Mouse (Mus musculus) embryonic fibroblast, embryonic 13.5 days (primary cell): Measurements from ENCODE around the gene Rgs6. TPM values are rescaled to one million over a fixed set of nuclear protein-coding genes. Genes with fewer than 3 reads are reported as not detected.

Experiments used
- H3K27ac ChIP-seq: 2 replicates; pipeline ENCODE4 v1.5.1; 2012; ENCODE audit warnings: low read length, control low read depth, inconsistent platforms; ENCODE audit not compliant: insufficient read depth
- H3K4me1 ChIP-seq: 2 replicates; pipeline ENCODE4 v1.6.1; 2011; ENCODE audit warnings: low read length; ENCODE audit not compliant: control insufficient read depth, insufficient read depth
- H3K4me3 ChIP-seq: 2 replicates; pipeline ENCODE4 v1.5.1; 2011; ENCODE audit warnings: mild to moderate bottlenecking, control low read depth, low read length; ENCODE audit not compliant: insufficient read depth
- CTCF ChIP-seq: IDR thresholded peaks from 2 replicates; pipeline ENCODE4 v1.5.1; 2011; ENCODE audit warnings: mild to moderate bottlenecking, control low read depth, low read length, moderate library complexity, borderline replicate concordance; ENCODE audit not compliant: insufficient read depth
- POLR2A ChIP-seq: IDR thresholded peaks from 2 replicates; pipeline ENCODE4 v1.6.1; 2011; ENCODE audit warnings: low read depth, mild to moderate bottlenecking, control low read depth, low read length, moderate library complexity
- polyA plus RNA-seq: library from polyadenylated mRNA; stranded (reverse); fragments of >200 nt; gene quantifications from 2 replicates; pipeline ENCODE4 v1.2.4, GENCODE M21; 2011; ENCODE audit warnings: low read depth; ENCODE audit not compliant: missing spikeins, insufficient read length

Gene Rgs6
- polyA plus RNA-seq, 1 experiment, result 3.0 TPM

- Histone ChIP-seq H3K4me3 (no peak overlapping the region), H3K27ac (no peak overlapping the region), H3K4me1 (peaks cover 4% of the 10 kb centered on the region; the same call in 1 of the 2 replicates)
- TF ChIP-seq POLR2A (no peak), CTCF (no peak)
Observed at GRCm38 (mm10) chr12:83034859-83035569, 446.9 kb downstream of the Rgs6 start.

- Histone ChIP-seq H3K4me3 (no peak overlapping the region), H3K4me1 (0 out of 2 replicates have a peak, but pooled peaks cover 4% of the 10 kb centered on the region), H3K27ac (no peak overlapping the region)
- TF ChIP-seq CTCF, result no peak
- no peak for TF ChIP-seq POLR2A
Observed at GRCm38 (mm10) chr12:83037798-83038560, 449.9 kb downstream of the Rgs6 start.

GRCm38 (mm10) chr12:83038779-83039178, 450.7 kb downstream of the Rgs6 start:
- no peak for TF ChIP-seq CTCF
- Histone ChIP-seq H3K4me1 (no peaks in the 10 kb centered on the region), H3K27ac (no peak overlapping the region), H3K4me3 (no peak overlapping the region)

GRCm38 (mm10) chr12:83039859-83040258, 451.8 kb downstream of the Rgs6 start:
- TF ChIP-seq CTCF, result no peak
- no peak for TF ChIP-seq POLR2A
- Histone ChIP-seq H3K4me1 (no peaks in the 10 kb centered on the region), H3K27ac (no peak overlapping the region), H3K4me3 (no peak overlapping the region)

DNA sequence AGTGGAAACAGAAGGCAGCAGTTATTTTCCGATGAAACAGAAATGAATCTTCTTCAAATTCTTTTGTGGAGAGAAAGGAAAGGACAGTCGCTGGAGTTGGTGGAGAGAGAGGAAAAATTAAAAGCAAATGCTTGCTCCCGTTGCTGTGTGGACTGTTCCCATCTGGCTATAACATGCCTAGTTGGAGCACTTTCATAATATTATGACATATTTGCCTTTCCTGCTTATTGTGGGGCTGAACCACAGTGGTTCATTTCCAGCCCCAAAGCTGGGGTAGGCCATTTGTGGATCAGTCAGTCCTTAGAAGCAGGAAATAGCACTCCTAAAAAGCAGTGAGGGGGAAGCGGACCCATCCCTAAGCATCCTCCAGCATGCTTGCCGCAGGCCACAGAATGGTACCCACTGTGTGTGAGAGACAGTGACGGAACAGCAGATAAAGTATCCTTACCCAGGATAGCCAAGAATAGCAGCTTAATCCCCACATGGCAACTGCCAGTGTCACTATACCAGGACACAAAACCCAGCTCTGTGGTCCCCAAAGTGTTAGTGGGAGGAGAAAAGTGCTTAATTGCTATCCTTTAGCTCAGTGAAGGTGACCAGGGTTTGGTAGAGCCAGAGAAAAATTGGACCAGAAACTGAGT, 456.0 kb downstream of the Rgs6 start:
- Histone ChIP-seq H3K4me1 (no peaks in the 10 kb centered on the region), H3K4me3 (no peak overlapping the region), H3K27ac (no peak overlapping the region)
- no peak for TF ChIP-seq POLR2A
- TF ChIP-seq CTCF, result no peak

- TF ChIP-seq POLR2A (no peak), CTCF (no peak)
- Histone ChIP-seq H3K4me3 (no peak overlapping the region), H3K4me1 (no peaks in the 10 kb centered on the region), H3K27ac (no peak overlapping the region)
Observed at GRCm38 (mm10) chr12:83044621-83044990, 456.5 kb downstream of the Rgs6 start.

GRCm38 (mm10) chr12:83045001-83045531, 457.0 kb downstream of the Rgs6 start:
- TF ChIP-seq POLR2A, result no peak
- TF ChIP-seq CTCF, result no peak
- Histone ChIP-seq H3K4me3 (no peak overlapping the region), H3K4me1 (no peaks in the 10 kb centered on the region), H3K27ac (no peak overlapping the region)

DNA sequence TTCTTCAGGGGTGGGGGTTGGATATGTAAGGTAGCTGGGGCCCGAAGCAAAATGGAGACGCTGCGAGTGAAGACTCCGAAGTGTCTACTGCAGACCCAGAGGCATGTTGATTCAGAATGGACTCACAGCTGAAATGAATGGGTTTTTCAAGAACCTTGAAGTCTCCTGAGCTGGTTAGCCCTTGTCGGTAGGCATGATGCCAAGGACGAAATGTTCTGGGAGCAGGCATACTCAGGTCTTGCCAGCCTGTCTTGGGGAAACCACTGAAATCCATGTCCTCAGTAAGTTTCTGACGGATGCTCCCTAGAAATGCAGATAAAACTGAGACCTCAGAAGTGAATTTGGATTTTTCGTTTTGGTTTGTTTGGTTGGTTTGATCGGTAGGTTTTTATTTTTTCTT, 458.6 kb downstream of the Rgs6 start:
- H3K4me3 ChIP-seq, result no peak overlapping the region
- no peak for TF ChIP-seq CTCF
- TF ChIP-seq POLR2A, result no peak
- H3K4me1 ChIP-seq, result no peaks in the 10 kb centered on the region
- no peak overlapping the region for H3K27ac ChIP-seq

- Histone ChIP-seq H3K4me3 (no peak overlapping the region), H3K27ac (no peak overlapping the region), H3K4me1 (no peaks in the 10 kb centered on the region)
- TF ChIP-seq CTCF (no peak), POLR2A (no peak)
Observed at GRCm38 (mm10) chr12:83047710-83048109, 459.6 kb downstream of the Rgs6 start.

GRCm38 (mm10) chr12:83050514-83050913, 462.4 kb downstream of the Rgs6 start:
- no peak overlapping the region for H3K4me3 ChIP-seq
- H3K27ac ChIP-seq, result no peak overlapping the region
- H3K4me1 ChIP-seq, result no peaks in the 10 kb centered on the region
- TF ChIP-seq POLR2A, result no peak
- no peak for TF ChIP-seq CTCF
